Mouse (Mus musculus): ENCODE measurements around the gene Dclk3. TPM values are rescaled to one million over a fixed set of nuclear protein-coding genes. Genes with fewer than 3 reads are reported as not detected.
A peak's percentile ranks its signal among the peaks of the same experiment; 100 is the strongest.

Dclk3 gene
- polyA plus RNA-seq, 1 experiment from 2014 or later: 6.2 TPM

GRCm38 (mm10) chr9:111473686-111474457 is 35.0 kb downstream of the Dclk3 start:
- Histone ChIP-seq H3K4me2 (replicated peaks) (no peak overlapping the region), H3K4me1 (replicated peaks; ENCODE audit: control insufficient read depth, insufficient read depth, low read length) (peaks cover 30% of the 10 kb centered on the region), H3K4me3 (replicated peaks; ENCODE audit: low read length) (no peak overlapping the region), H3K36me3 (replicated peaks; ENCODE audit: control insufficient read depth, insufficient read depth) (no peaks in the 10 kb centered on the region), H3K27ac (no peak overlapping the region; the same call in 1 of the 2 replicates), H3K27me3 (ENCODE audit: control insufficient read depth, insufficient read depth, low read length) (no peaks in the 10 kb centered on the region), H3K9me3 (ENCODE audit: control insufficient read depth, low read length) (no peaks in the 10 kb centered on the region), H3K9ac (no peak overlapping the region)
- DNase-seq (ENCODE audit: low spot score) (no peak), ATAC-seq (ENCODE audit: low FRiP score) (no peak)
- WGBS: 43% methylated on average over 21 of the region's 21 CpGs

GRCm38 (mm10) chr9:111474458-111474745 is 35.5 kb downstream of the Dclk3 start:
- no peak for DNase-seq (ENCODE audit: low spot score)

GRCm38 (mm10) chr9:111475281-111475680 is 36.4 kb downstream of the Dclk3 start:
- H3K9ac ChIP-seq: no peak overlapping the region
- H3K4me2 ChIP-seq (replicated peaks): no peak overlapping the region
- no peak overlapping the region for H3K27ac ChIP-seq
- ATAC-seq (ENCODE audit: low FRiP score) (no peak), DNase-seq (ENCODE audit: low spot score) (no peak)
- WGBS: 100% methylated on average over 3 of the region's 3 CpGs
- H3K9me3 ChIP-seq (ENCODE audit: control insufficient read depth, low read length): no peaks in the 10 kb centered on the region
- H3K36me3 ChIP-seq (replicated peaks; ENCODE audit: control insufficient read depth, insufficient read depth): no peaks in the 10 kb centered on the region
- no peak overlapping the region for H3K4me3 ChIP-seq (replicated peaks; ENCODE audit: low read length)
- no peaks in the 10 kb centered on the region for H3K27me3 ChIP-seq (ENCODE audit: control insufficient read depth, insufficient read depth, low read length)
- H3K4me1 ChIP-seq (replicated peaks; ENCODE audit: control insufficient read depth, insufficient read depth, low read length): peaks cover 30% of the 10 kb centered on the region

More at GRCm38 (mm10) chr9:111474458-111474745, 35.5 kb downstream of the Dclk3 start:
- Histone ChIP-seq H3K4me3 (replicated peaks; ENCODE audit: low read length) (no peak overlapping the region), H3K9ac (no peak overlapping the region), H3K4me2 (replicated peaks) (no peak overlapping the region), H3K4me1 (replicated peaks; ENCODE audit: control insufficient read depth, insufficient read depth, low read length) (peaks cover 30% of the 10 kb centered on the region), H3K27ac (no peak overlapping the region; the same call in 1 of the 2 replicates), H3K36me3 (replicated peaks; ENCODE audit: control insufficient read depth, insufficient read depth) (no peaks in the 10 kb centered on the region), H3K27me3 (ENCODE audit: control insufficient read depth, insufficient read depth, low read length) (no peaks in the 10 kb centered on the region), H3K9me3 (ENCODE audit: control insufficient read depth, low read length) (no peaks in the 10 kb centered on the region)
- ATAC-seq (ENCODE audit: low FRiP score): no peak
- 37% methylated on average over 3 of the region's 3 CpGs for WGBS

- H3K27ac ChIP-seq: no peak overlapping the region
- peaks cover 30% of the 10 kb centered on the region for H3K4me1 ChIP-seq (replicated peaks; ENCODE audit: control insufficient read depth, insufficient read depth, low read length)
- ATAC-seq (ENCODE audit: low FRiP score) (no peak), DNase-seq (ENCODE audit: low spot score) (no peak)
- no peaks in the 10 kb centered on the region for H3K27me3 ChIP-seq (ENCODE audit: control insufficient read depth, insufficient read depth, low read length)
- no peaks in the 10 kb centered on the region for H3K9me3 ChIP-seq (ENCODE audit: control insufficient read depth, low read length)
- H3K36me3 ChIP-seq (replicated peaks; ENCODE audit: control insufficient read depth, insufficient read depth): no peaks in the 10 kb centered on the region
- no peak overlapping the region for H3K9ac ChIP-seq
- H3K4me2 ChIP-seq (replicated peaks): no peak overlapping the region
- WGBS: 51% methylated on average over 4 of the region's 4 CpGs
- H3K4me3 ChIP-seq (replicated peaks; ENCODE audit: low read length): no peak overlapping the region
Observed at GRCm38 (mm10) chr9:111475973-111476372, 37.1 kb downstream of the Dclk3 start.

- Histone ChIP-seq H3K27ac (no peak overlapping the region), H3K4me3 (replicated peaks; ENCODE audit: low read length) (no peak overlapping the region), H3K27me3 (ENCODE audit: control insufficient read depth, insufficient read depth, low read length) (no peaks in the 10 kb centered on the region), H3K9me3 (ENCODE audit: control insufficient read depth, low read length) (no peaks in the 10 kb centered on the region), H3K36me3 (replicated peaks; ENCODE audit: control insufficient read depth, insufficient read depth) (no peaks in the 10 kb centered on the region), H3K4me2 (replicated peaks) (no peak overlapping the region), H3K9ac (no peak overlapping the region), H3K4me1 (replicated peaks; ENCODE audit: control insufficient read depth, insufficient read depth, low read length) (peaks cover 30% of the 10 kb centered on the region)
- WGBS: 83% methylated on average over 6 of the region's 6 CpGs
- ATAC-seq (ENCODE audit: low FRiP score) (peak; percentile 39; the same call in 1 of the 2 replicates), DNase-seq (ENCODE audit: low spot score) (no peak)
Observed at GRCm38 (mm10) chr9:111476479-111477016, 37.7 kb downstream of the Dclk3 start.

- H3K4me3 ChIP-seq (replicated peaks; ENCODE audit: low read length): no peak overlapping the region
- H3K9me3 ChIP-seq (ENCODE audit: control insufficient read depth, low read length): no peaks in the 10 kb centered on the region
- peak; percentile 78 for DNase-seq (ENCODE audit: low spot score)
- no peak overlapping the region for H3K9ac ChIP-seq
- H3K4me2 ChIP-seq (replicated peaks): no peak overlapping the region
- 65% methylated on average over 7 of the region's 7 CpGs for WGBS
- 0 out of 2 replicates have a peak, but pooled peaks have one; percentile 26 for ATAC-seq (ENCODE audit: low FRiP score)
- H3K36me3 ChIP-seq (replicated peaks; ENCODE audit: control insufficient read depth, insufficient read depth): no peaks in the 10 kb centered on the region
- no peaks in the 10 kb centered on the region for H3K27me3 ChIP-seq (ENCODE audit: control insufficient read depth, insufficient read depth, low read length)
- peaks cover 22% of the 10 kb centered on the region for H3K4me1 ChIP-seq (replicated peaks; ENCODE audit: control insufficient read depth, insufficient read depth, low read length)
- H3K27ac ChIP-seq: no peak overlapping the region
Observed at GRCm38 (mm10) chr9:111478853-111479490, 40.1 kb downstream of the Dclk3 start.

- Histone ChIP-seq H3K4me2 (replicated peaks) (no peak overlapping the region), H3K27me3 (ENCODE audit: control insufficient read depth, insufficient read depth, low read length) (no peaks in the 10 kb centered on the region), H3K9ac (no peak overlapping the region), H3K9me3 (ENCODE audit: control insufficient read depth, low read length) (no peaks in the 10 kb centered on the region), H3K36me3 (replicated peaks; ENCODE audit: control insufficient read depth, insufficient read depth) (no peaks in the 10 kb centered on the region), H3K27ac (no peak overlapping the region), H3K4me3 (replicated peaks; ENCODE audit: low read length) (no peak overlapping the region), H3K4me1 (replicated peaks; ENCODE audit: control insufficient read depth, insufficient read depth, low read length) (0 out of 2 replicates have a peak, but pooled peaks cover 9% of the 10 kb centered on the region)
- ATAC-seq (ENCODE audit: low FRiP score): no peak
- DNase-seq (ENCODE audit: low spot score): no peak
- WGBS: 89% methylated on average over 3 of the region's 3 CpGs
Observed at GRCm38 (mm10) chr9:111481011-111481410, 42.1 kb downstream of the Dclk3 start.

- DNase-seq (ENCODE audit: low spot score) (no peak), ATAC-seq (ENCODE audit: low FRiP score) (no peak)
- Histone ChIP-seq H3K9ac (no peak overlapping the region), H3K36me3 (replicated peaks; ENCODE audit: control insufficient read depth, insufficient read depth) (no peaks in the 10 kb centered on the region), H3K4me2 (replicated peaks) (no peak overlapping the region), H3K4me3 (replicated peaks; ENCODE audit: low read length) (no peak overlapping the region), H3K9me3 (ENCODE audit: control insufficient read depth, low read length) (no peaks in the 10 kb centered on the region), H3K4me1 (replicated peaks; ENCODE audit: control insufficient read depth, insufficient read depth, low read length) (no peaks in the 10 kb centered on the region), H3K27ac (no peak overlapping the region), H3K27me3 (ENCODE audit: control insufficient read depth, insufficient read depth, low read length) (no peaks in the 10 kb centered on the region)
- 28% methylated on average over 10 of the region's 10 CpGs for WGBS
Observed at GRCm38 (mm10) chr9:111486645-111487477, 48.0 kb downstream of the Dclk3 start.

GRCm38 (mm10) chr9:111490583-111490982 is 51.7 kb downstream of the Dclk3 start:
- Histone ChIP-seq H3K27ac (no peak overlapping the region), H3K4me2 (replicated peaks) (no peak overlapping the region), H3K27me3 (ENCODE audit: control insufficient read depth, insufficient read depth, low read length) (no peaks in the 10 kb centered on the region), H3K9me3 (ENCODE audit: control insufficient read depth, low read length) (no peaks in the 10 kb centered on the region), H3K4me3 (replicated peaks; ENCODE audit: low read length) (no peak overlapping the region), H3K4me1 (replicated peaks; ENCODE audit: control insufficient read depth, insufficient read depth, low read length) (no peaks in the 10 kb centered on the region), H3K9ac (no peak overlapping the region), H3K36me3 (replicated peaks; ENCODE audit: control insufficient read depth, insufficient read depth) (no peaks in the 10 kb centered on the region)
- no peak for DNase-seq (ENCODE audit: low spot score)
- WGBS: 44% methylated on average over 8 of the region's 8 CpGs
- ATAC-seq (ENCODE audit: low FRiP score): no peak

Measured in hindbrain, embryonic 14.5 days (tissue).